Mouse (Mus musculus): ENCODE data around the gene Mrpl33. TPM values are rescaled to one million over a fixed set of nuclear protein-coding genes. Genes with fewer than 3 reads are reported as not detected.

Gene Mrpl33
- polyA plus RNA-seq (2015; fragmentation: Nextera tagmentation; extraction: Ambion mirVana): 471 and 480 TPM in 2 replicates

DNA sequence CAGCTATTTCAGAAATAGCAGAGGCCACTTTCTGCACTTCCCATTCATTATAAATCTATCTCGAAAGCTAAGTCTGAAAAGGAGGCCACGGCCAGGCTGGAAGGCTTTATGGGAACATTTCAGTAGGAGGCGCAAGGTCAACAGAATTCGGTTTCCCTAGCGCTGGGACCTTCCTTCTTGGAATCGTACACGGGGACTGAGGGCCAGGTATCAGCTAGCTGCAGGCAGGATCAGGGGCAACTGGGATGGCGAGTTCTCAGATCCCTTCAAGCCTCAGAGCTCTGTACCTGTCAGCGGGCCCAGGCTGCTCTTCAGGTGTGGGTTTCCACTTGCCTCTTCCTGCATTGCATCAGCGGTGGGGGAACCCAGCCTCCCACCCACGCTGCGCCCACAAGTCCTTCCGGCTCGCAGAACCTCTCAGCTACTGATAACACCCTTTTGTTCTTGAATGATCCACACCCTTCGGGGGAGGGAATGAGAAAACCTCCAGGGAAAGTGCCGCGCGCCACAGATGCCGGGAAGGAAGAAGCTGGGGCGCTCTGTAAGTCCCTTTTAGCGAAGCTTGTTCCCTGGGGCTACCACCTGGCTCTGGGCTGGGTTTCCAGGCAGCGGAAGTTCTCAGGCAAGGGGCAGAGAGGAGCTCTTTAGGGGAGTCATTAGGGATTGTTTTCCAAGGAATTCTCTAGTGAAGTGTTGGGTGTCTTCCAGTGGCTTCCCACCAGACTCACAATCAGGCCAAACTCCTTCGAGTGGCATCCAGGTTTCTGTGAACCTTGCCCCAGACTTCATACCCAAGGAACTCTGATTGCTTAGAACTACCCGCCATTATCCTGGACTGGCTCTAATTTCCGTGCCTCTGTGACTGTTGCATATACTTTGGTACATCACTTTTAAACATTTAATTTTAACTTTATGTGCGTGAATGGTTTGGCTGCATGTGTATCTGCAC is at the start of gene Mrpl33:
Mrpl33 (plus strand) TSS at position 455 of the 949 bp plus-strand sequence.

DNA sequence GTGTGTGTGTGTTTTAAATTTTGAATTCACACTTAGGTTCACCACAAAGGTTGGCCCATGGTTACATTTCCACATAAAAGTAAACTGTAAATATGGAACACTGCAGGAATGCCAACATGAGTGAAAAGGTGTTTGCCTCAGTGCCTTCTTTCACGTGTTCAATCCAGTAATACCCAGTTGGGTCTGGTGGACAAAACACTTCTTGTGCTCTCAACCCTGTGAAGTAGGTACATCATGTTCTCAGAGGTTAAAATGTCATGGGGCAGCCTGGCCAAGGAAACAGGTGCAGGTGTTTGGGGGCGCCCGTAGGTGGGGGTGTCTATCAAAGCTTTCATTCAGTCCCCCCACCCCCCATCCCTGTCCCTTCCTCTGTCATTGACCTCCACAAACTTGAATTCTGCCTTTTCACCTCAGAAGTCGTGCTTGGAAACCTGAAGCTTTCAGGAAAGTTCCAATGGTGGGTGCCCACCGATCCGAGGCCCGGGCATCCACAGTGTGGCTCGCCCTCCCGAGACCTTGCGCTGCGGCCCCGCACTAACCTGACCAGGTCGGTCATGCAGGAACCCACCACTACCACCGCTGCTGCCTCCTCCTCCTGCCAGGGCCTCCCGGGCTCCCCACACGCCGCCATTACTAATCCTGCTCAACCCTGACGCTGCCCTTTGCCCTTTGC is 100.4 kb downstream of the Mrpl33 start, which contains the start of gene Rbks:
Rbks (minus strand) TSS at position 657 of the 673 bp plus-strand sequence.

DNA sequence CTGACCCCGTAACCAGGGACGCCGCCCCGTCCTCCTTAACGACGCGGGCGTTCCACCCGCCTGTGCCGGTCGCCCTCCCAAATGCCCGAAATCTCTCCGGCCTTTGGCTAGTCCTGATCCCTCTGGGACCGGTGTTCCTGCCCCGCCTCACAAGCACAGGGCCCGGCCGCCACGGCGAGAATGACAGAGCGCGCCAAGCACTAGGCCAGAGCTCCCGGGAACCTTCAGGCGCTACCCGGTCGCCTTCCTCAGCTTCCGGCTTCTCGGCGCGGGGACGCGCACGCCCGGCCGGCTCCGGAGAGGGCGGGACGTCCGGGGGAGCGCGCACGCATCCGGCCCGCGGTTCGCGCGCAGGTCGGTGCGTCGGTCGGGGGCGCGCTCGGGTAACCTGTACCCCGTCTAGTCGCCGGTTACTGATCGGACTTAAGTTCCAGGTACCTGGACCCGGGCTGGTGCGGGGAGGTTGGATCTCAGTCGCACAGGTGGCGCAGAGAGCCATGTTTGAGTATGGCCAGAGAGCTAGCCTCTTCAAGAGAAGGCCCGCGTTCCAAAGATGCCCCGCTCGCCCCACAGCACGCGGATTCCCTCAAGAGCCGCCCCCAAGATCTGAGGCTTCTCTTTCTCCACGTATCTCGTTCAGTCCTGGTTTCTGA is 101.0 kb downstream of the Mrpl33 start, which contains the start of gene Babam2:
Babam2 (plus strand) TSS at position 41 of the 653 bp plus-strand sequence.

Small RNA genes lying within 50 kb of the gene (microRNA-seq; reads per million reads assigned to microRNA genes)
- 0 reads per million in 2 experiments for gene Mir3473e

Other genes with a start within 250 kb of the Mrpl33 start
- gene Zfp512, start 144.5 kb upstream of the Mrpl33 start, polyA plus RNA-seq (2015; fragmentation: Nextera tagmentation; extraction: Ambion mirVana): 15.9 and 17.5 TPM in 2 replicates
- not detected in 2 replicates for gene 4930548H24Rik, start 111.2 kb upstream of the Mrpl33 start, polyA plus RNA-seq (2015; fragmentation: Nextera tagmentation; extraction: Ambion mirVana)
- gene Gpn1, start 102.2 kb upstream of the Mrpl33 start, polyA plus RNA-seq (2015; fragmentation: Nextera tagmentation; extraction: Ambion mirVana): 20.9 and 25.3 TPM in 2 replicates
- gene Slc4a1ap, start 69.9 kb upstream of the Mrpl33 start, polyA plus RNA-seq (2015; fragmentation: Nextera tagmentation; extraction: Ambion mirVana): 16.9 and 17.6 TPM in 2 replicates
- 10.6 and 11.8 TPM in 2 replicates for gene Supt7l, start 69.1 kb upstream of the Mrpl33 start, polyA plus RNA-seq (2015; fragmentation: Nextera tagmentation; extraction: Ambion mirVana)
- 2.3 and 5.0 TPM in 2 replicates for gene Rbks, start 100.7 kb downstream of the Mrpl33 start, polyA plus RNA-seq (2015; fragmentation: Nextera tagmentation; extraction: Ambion mirVana)
- 42.2 and 45.6 TPM in 2 replicates for gene Babam2, start 100.7 kb downstream of the Mrpl33 start, polyA plus RNA-seq (2015; fragmentation: Nextera tagmentation; extraction: Ambion mirVana)

All from skeletal muscle tissue, postnatal 0 days (tissue).